Mouse (Mus musculus): ENCODE results near the gene Rpl27a. TPM values are rescaled to one million over a fixed set of nuclear protein-coding genes. Genes with fewer than 3 reads are reported as not detected.

The Rpl27a gene
- total RNA-seq, 4 experiments from 2014 or later: 82.2 to 125 (median 99.4) TPM

GRCm38 (mm10) chr7:109563775-109564362 lies 44.9 kb downstream of the Rpl27a start:
- no peak for DNase-seq (ENCODE audit: low spot score)

GRCm38 (mm10) chr7:109566327-109566726 lies 47.4 kb downstream of the Rpl27a start:
- no peak for DNase-seq (ENCODE audit: low spot score)

DNA sequence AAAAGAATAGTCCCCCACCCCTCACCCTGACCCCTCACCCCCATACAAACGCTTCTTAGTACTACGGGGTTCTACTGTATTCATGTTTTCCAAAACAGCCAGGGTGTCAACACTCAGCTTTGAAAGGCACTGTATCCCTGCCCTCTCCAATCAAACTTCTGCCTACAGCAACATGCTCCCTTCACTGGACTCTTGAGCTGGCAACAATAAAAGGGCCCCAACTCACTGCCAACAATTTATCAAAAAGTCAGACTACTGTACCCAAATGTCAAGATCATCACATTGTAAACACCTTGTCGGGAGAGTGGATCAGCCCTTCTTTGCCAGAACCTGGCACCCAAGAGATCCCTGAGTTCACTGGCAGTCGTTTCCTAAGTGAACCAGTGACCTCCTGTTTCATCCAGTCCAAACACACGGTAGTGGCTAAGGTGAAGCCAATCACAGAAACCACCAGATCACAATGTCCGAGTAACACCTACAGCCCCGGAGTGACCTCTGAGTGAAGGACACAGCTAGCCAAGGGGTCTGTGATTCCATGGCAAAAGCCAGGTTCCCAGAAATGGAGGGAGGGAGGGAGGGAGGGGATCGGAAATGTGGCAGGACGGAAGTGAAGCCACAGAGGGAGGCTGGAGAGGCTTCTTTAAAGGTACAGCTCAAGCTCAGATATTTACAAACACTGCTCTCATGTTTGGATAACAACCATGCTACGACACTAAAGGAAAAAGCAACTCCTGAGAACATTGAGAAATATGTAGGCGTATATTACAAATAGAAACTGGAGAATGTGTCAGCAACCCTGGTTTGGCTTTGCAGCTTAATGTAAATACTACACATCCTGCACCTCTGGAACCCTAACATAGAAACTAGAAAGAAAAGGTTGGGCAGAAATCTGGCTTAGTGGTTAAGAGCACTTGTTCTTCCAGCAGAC lies 48.2 kb downstream of the Rpl27a start:
- DNase-seq (ENCODE audit: low spot score): no peak

GRCm38 (mm10) chr7:109568391-109568892 lies 49.5 kb downstream of the Rpl27a start:
- DNase-seq (ENCODE audit: low spot score): no peak

Small RNAs within 50 kb of the gene (microRNA-seq; reads per million reads assigned to microRNA genes)
- gene Gm47284: 0.84 reads per million

Other genes with a start within 250 kb of the Rpl27a start
- under 1 TPM in 2 of 4 experiments, not detected in 2; 0.14 to 0.25 TPM for gene Stk33, start 80.1 kb upstream of the Rpl27a start, total RNA-seq (2022)
- under 1 TPM; 0.13 to 0.37 (median 0.15) TPM for gene Trim66, start 11.0 kb upstream of the Rpl27a start, total RNA-seq (2022)
- 10 to 100 TPM; 21.3 to 28.7 (median 22.7) TPM for gene St5, start 184.5 kb downstream of the Rpl27a start, total RNA-seq (2022)
- 10 to 100 TPM; 13.7 to 17.8 (median 16.3) TPM for gene Akip1, start 184.5 kb downstream of the Rpl27a start, total RNA-seq (2022)
- gene BC051019, start 204.7 kb downstream of the Rpl27a start, total RNA-seq (2022): not detected
- not detected for gene Ascl3, start 212.6 kb downstream of the Rpl27a start, total RNA-seq (2022)
- 10 to 100 TPM; 30.1 to 35.1 (median 31.0) TPM for gene Tmem9b, start 233.7 kb downstream of the Rpl27a start, total RNA-seq (2022)

Data from heart, adult 8-10 months (tissue).